Mouse (Mus musculus) heart, adult 10 weeks (tissue): ENCODE measurements around the gene Ahsg. TPM values are rescaled to one million over a fixed set of nuclear protein-coding genes. Genes with fewer than 3 reads are reported as not detected.

Source experiments
- polyA plus RNA-seq: library from polyadenylated mRNA; stranded (reverse); fragments of 350-450 nt; fragmentation: Illumina TruSeq; extraction: RNeasy Lipid Tissue Mini Kit (QIAGEN cat#74804); gene quantifications from one replicate; pipeline ENCODE4 v1.2.3, GENCODE M21; 2014; ENCODE audit warnings: low read depth, low replicate concordance

The Ahsg gene
- 21.7 TPM for polyA plus RNA-seq

DNA sequence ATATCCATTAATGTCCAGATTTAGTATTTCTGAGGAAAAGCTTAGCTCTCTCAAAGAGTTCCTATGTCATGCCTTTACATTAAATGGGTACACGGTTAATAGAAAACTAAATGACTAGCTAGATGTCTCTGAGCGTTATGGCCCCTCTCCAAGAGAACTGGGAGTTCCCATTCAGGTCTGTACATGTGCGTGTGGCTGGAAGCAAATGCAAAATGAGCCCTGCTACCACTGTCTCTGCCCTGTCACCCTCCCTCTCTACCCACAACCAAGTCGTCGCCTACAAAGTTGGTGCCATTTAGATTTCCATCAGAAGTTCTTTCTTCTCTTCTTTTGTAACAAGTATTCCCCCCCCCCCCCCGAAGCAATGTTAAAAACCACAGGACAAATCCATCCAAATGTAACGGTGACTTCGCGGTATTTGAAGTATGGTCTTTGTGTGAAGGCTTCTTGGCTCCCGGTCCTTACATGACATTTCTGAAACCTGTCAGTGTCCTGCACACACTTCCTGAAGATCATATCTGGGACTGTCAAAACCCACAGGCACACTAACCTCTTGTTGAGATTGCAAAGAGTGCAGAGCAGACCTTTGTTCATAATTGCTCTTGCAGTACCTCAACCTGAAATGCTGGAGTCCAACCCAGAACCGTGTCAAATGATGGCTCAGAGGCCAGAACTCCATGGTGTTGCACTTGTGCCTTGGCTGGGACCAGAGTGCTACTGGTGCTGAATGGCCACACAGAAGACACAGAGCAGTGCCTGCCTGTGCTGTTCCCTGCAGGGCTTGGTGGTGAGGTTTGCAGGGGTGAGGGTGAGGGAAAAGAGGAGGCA lies at the start of gene Ahsg:
Gene Ahsg, plus strand, starts transcription at position 595 of the 828 bp plus-strand sequence.

GRCm38 (mm10) chr16:22857431-22858113 lies 33.5 kb upstream of the Ahsg start, which contains the start of the genes Tbccd1 and Dnajb11:
Gene Tbccd1 (minus strand): TSS chr16:22857669.
Gene Dnajb11 (plus strand): TSS chr16:22857845.

GRCm38 (mm10) chr16:22918034-22918433 lies 27.0 kb downstream of the Ahsg start, which contains the start of gene Fetub:
Gene Fetub (plus strand): TSS chr16:22918334.

Other genes with a start within 250 kb of the Ahsg start
- gene Dgkg, start 234.1 kb upstream of the Ahsg start, polyA plus RNA-seq, result 0.29 TPM
- not detected for gene Crygs, start 79.7 kb upstream of the Ahsg start, polyA plus RNA-seq
- 11.7 TPM for gene Tbccd1, start 33.6 kb upstream of the Ahsg start, polyA plus RNA-seq
- 53.6 TPM for gene Dnajb11, start 33.4 kb upstream of the Ahsg start, polyA plus RNA-seq
- gene Fetub, start 27.1 kb downstream of the Ahsg start, polyA plus RNA-seq, result 0.73 TPM
- 0.26 TPM for gene Hrg, start 59.8 kb downstream of the Ahsg start, polyA plus RNA-seq
- gene Kng2, start 138.2 kb downstream of the Ahsg start, polyA plus RNA-seq, result 0.71 TPM
- 1.0 TPM for gene Kng1, start 166.6 kb downstream of the Ahsg start, polyA plus RNA-seq
- gene Eif4a2, start 216.2 kb downstream of the Ahsg start, polyA plus RNA-seq, result 686 TPM
- 12.4 TPM for gene Rfc4, start 236.5 kb downstream of the Ahsg start, polyA plus RNA-seq